Mouse (Mus musculus) adipocyte (in vitro differentiated cells): ENCODE results near the gene Acvr1c.

Experiments
- DNase-seq: peaks from one replicate; pipeline ENCODE4 v3.0.0-alpha.2; 2016; ENCODE audit warnings: low spot score

The Acvr1c gene

DNA sequence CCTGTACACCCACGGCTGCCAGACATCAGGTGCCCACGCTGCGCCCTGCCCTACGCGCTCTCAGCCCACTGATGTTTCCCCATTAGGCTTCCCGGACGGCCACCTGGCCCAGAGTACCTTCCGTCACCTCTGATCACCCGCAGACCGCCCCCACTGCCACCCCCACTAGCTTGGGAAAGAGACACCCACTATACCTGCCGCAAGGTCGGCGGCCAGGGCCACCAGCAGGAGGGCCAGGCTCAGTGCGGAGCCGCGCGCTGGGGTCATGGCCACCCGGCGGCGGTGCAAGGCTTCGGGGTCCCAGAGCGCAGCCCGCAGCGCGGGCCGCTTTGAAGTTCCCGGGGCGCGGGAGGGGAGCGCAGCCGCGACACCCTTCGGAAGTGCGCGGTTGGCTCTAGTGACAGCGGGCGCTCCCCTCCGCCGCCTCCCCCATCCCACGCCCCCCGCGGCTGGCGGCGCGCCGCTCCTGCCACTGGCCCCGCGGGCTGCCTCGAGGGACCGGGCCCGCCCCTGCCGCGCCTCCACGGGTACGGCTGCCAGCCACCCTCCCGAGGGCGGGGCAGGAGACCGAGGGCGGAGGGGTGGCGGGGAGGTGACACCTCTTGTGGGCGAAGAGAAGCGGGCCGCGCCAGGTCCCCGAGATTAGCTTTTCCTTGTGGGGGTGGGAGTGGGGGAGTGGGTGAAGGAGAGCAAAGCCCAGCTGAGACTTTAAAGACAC lies at the start of gene Acvr1c:
TSS of gene Acvr1c (minus strand) at position 482 of the 718 bp plus-strand sequence.
- DNase-seq, result no peak

DNA sequence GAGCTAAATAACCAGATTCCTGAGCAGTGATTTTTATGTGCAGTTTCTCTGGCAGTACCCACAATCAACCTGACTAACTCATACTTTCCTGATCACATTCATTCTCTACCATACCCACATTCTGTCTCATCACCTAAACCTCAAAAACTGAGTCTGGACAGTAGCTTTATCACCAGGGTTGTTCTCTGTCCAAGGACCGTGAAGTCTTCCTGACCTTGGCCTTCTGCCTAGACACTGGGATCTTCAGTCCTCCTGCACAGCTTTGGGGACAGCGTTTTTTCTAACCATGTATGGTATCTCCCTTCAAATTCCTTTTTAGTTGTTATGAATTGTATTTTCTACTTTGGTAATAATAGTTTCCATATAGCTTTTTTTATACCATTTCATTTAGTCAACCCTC lies 45.8 kb upstream of the Acvr1c start:
- DNase-seq, result no peak

DNA sequence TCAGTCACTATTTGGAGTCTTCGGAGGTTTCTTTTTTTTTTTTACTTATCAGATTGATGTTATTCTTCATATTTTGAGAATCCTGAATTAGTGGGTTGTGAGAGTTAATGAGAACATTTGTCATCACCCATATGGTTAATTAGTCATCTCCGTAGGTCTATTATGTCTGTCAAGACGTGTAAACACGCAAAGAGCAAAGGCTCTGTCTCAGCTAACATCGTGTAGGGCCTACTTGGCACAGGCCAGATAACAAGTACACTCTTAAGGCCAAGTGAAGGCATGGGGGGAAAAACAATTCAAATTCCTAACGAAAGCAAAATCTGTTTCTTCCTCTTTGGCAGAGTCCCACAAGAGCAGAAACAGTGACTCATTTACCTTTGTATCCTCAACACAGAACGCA lies 30.9 kb upstream of the Acvr1c start:
- no peak for DNase-seq

DNA sequence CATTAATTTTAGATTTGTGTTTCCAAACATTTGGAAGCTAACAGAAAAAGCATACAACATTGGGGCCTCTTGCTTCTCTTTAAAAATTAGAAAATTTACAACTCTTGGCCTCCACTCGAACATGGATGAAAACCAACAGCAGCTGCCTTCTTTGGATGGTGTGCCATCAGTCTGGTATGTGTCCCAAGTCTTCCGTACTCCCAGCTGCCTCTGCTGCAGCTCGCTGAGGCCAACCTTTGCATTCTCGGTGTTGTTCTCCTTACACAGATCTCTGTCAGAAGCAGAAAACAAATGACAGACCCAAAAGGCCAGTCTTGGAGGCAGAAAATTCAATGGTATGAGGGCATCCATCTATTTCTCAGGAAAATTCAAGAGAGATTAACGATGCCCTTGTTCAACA lies 22.3 kb upstream of the Acvr1c start:
- no peak for DNase-seq

DNA sequence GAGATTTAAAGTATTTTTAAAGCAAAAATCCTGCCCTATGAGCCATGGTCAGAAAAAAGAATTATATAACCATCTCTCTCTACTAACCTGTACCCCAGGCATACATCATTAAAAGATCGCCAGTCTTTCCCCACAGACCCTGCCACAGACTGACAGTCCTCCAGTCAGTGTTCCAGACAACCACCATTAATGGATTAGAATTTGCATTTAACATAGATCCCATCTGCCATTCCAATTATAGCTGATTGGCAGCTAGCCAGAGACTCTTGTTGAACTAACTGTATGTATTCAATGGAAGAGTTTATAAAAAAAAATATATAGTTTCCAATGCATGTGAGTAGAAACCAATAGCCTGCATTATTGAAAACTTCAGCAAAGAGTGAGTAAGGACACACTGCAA lies 21.8 kb upstream of the Acvr1c start:
- DNase-seq, result no peak

DNA sequence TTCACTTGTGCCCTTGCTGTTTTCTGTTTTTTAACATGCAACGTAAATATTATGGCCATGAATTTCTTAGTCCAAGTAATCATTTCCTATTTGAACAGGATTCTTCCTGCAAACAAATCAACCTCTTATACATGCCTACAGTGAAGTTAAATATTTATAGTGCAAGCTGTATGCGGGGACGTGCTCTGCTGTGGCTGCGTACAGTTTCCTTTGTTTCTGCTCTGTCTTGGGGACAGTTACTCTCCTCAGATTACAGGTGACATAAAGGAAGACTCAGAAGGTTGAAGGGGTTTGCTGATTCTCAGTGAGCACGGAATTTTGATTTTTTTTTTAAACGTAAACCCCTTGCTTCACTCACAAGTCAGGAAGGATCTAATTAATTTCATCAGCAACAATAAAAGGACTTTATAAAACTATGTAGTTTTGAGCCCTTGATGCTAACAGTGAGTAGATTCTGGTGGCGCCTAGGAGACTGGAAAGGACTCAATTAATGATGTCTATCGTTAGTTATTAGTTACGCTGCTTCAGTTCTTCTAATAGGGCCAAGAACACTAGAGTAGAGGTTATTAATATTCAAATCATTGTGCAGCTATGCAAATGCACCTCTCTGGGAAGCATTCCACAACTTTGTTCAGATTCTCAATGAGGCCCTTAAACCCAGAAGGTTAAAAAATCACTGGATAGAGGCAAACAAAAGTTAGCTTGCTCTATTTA lies 19.9 kb upstream of the Acvr1c start:
- DNase-seq, result no peak

DNA sequence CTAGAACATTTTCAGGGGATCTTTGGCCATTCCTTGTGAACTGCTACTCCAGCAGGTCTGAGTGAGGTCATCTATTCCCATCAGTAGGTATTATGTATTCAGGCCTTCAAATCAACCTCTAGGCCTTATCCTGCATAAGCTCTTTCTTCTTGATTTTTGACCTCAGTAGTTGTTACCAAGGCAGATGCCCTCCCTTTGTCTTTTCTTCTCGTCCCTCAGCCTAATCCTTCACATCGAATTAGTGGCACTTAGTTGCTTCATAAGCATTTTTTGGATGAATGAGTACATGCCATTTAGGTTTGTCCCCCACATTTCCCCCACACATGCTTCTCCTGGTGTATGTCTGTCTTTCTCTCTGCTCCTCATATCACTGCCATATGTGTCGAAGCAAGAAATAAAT lies 8.5 kb upstream of the Acvr1c start:
- no peak for DNase-seq

DNA sequence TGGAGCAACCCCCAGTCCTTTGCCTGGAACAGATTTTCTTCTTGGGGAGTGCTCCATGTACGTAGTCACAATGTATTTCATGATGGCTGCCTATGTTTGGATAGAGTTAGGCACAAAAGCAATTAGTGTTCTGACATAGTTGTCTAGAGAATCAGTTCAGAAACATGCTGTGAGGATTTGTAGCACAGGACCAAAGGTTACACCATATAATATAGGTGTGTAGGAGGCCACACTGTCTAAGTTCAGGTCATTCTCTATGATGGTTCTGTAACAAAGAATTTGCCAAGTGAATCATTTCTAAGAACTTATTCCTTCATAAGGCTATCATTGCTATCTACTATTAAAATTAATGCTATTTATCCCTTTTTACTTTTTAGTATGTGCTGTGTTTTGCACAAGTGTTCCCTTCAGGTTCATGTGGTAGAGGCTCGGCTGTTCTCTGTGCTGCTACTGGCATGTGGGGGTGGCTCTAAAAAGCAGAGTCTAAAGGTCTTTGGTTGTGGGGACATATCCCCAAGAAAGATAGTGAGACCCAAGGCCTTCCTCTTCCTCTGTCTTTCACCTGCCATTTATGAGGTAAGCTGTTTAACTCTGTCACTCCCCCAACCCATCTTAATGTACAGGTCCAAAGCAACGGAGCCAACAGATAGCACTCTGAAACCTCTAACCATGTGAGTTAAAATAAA lies 3.8 kb upstream of the Acvr1c start:
- DNase-seq, result no peak

DNA sequence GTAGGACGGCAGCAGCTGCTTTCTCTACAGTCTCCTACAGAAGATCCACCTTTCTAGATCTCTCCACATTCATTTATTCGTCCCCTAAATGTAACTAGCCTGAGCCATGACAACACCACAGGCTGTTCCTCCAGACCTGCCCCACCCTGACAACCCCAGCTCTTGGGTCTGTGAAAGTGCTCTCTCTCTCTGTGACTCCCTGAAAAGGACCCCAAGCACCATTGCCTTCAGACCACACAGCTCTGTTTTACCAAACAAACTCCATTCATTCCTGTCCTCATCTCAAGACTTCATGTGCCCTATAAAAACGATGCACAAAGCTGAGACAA lies 401 bp upstream of the Acvr1c start:
- no peak for DNase-seq

DNA sequence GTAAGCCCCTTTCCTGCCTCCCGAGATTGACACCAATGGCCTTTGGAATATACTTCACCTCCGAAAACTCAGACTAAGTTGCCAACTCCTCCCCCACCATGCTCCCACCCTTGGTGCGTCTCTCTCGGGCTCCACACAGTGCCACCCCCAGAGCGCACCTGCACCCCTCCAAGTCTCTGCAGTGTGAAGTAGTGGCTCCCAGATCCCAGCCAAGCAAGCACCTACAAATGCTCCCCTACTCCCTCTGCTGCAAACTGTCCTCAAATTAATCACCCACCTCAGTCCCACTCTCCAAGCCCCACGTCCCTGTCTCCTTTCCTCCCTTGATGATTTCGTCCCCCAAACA lies 654 bp downstream of the Acvr1c start:
- DNase-seq, result no peak

DNA sequence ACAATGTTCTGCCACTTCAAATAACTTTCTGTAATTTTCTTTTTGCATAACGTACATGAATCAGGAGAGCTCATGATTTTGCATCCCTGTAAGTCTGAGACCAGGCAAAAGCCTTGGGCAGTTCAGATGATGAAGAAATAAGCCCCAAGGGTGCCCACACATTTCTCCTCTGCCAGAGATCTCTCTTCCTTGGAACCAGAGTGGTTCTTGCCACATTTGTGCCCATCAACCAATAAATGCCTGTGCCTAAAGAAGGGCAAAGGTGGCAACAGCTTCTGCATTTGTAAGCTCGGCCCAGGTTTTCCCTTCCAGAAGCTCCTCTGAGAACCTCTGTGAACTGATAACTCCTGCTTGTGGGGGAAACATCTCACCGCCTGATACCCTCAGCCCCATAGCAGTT lies 3.3 kb downstream of the Acvr1c start:
- peak; percentile 33 for DNase-seq

DNA sequence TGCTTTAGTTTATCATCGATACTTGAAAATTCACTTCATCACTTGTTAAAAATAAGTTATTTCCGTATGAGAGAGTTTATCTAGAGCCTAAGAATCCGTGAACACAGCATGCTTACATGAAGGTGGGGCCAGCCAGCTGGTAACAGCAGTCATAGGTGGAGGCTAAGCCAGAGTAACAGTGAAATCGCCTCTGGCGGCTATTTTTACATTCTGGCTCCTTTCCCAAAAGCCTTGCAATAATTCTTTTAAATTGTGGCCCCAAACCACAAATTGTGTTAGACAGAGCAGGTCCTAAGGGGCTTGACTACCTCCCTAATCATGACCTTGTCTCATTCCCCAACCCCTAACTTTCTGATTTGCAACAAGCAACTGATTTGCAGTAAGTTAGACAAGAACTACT lies 4.8 kb downstream of the Acvr1c start:
- DNase-seq, result peak; percentile 21

DNA sequence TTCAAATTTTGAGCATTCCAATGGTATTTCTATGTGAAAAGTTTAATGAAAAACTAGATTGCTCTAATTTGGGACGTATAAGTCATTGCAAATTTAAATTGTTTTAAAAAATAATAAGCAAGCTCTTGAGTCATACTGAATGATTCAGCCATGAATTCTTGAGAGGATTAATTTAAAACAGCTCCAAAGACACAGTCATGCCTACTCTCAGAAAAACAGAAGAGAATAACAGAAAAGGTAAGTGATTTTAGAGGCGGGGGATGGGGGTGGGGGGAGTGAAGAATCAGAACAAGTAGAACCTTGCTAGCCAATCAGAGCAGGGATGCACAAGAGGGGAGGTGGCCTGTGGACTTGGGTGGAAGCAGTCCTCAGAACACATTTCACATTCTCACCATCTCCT lies 7.0 kb downstream of the Acvr1c start:
- DNase-seq, result no peak

DNA sequence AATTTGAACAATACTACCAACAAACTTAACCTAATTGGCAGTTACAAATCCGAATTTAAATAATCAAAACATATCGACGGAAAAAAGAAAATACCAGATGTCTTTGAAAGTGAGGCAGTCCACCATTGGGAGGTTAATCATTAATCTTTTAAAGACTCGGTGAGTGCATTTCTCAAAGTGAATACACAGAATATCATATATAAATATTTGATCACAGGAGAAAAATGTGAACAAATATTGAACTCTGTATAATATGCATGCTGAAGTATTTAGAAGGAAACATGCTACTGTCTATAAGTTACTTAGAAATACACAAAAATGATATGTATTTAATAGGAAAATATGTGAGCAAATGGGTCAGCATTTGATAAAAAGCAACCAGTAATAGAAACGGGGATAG lies 21.0 kb downstream of the Acvr1c start:
- no peak for DNase-seq

DNA sequence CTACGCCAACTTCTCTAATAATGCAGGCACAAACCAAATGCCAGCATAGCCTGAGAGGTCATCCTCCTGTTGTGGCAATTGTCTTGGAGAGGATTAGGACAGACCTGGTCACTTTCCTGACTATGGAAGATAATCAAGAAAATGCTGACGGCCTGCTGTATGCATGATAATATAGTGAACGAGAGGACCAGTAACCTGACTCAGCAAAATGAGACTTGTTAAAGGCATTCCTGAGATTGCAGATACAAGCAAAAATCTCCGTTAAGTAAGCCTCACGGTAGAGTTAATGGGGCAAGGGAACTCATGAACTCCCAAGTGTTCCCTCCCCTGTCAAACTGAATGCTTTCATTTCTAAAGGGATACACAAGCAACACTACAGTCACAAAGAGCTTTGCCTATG lies 28.1 kb downstream of the Acvr1c start:
- no peak for DNase-seq

DNA sequence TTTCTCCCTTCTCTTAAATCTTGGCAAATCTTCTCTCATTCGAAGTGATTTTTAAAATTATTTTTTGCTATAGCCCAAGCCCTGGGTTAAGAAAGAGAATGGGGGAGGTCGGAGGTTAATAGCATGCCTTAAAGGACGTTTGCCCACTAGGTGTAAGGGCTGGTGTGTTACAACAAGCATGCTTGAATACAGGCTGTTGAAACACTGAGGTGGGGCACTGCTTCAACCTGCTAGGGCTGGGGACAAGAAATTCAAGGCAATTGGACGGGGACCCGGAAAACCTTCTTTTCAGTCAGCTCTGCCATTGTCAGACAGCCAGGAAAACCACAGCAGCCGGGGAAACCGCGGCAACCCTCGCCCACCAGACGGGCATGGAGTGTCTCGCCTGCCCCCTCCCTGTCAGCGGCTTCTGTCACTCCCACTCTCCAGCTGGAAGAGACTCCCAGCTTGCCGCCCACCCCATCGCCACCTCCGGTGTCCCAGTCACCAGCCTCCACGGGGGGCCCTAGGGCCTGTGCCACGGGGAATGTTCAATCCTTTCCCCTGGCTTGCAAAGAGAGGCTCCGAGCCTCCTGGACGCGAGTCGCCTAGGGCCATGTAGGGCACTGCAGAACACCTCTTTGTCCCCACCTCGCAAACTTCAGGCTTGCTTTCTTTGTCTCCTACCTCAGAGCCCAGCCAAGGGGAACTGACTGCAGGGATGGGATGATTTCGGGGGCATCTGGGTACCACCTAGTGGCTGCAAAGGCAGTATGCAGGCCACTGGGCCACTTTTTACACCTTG lies 33.4 kb downstream of the Acvr1c start:
- no peak for DNase-seq

DNA sequence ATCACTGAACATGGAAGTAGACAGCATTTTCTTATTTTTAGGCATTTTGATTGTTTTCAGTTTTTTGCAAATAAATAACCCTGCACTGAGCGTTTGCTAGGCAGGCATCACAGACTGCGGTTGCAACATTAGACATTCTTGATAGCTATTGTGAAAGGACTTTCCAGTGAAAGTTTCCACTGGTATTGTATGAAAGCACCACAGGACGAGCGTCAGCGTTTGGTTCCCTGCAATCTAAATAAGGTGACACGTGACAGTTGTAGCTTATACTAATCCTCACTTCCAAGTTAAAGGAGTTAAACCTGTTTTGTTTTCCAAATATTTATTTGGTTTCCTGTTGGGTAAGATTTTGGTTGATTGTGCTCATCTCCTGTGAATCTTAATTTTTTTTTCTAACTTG lies 34.4 kb downstream of the Acvr1c start:
- DNase-seq, result peak; percentile 8

DNA sequence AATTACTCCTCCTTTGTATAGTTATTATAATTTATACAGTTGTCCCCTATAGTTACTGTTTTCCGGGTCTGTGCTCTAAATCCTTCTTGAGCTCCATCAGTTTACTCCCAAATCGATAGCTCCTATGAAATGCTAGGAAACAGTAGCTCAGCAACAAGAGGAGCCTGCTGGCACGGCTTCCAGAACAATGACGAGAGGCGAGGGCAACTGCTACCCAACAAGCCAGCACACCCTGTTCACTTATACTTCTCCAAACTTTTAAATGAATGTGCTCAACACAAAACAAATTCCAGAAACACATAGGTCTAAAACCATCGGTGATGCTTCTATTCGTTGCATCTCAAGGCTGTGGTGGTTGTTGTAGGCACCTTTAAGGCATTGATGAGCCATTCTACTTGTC lies 41.5 kb downstream of the Acvr1c start:
- DNase-seq, result no peak

DNA sequence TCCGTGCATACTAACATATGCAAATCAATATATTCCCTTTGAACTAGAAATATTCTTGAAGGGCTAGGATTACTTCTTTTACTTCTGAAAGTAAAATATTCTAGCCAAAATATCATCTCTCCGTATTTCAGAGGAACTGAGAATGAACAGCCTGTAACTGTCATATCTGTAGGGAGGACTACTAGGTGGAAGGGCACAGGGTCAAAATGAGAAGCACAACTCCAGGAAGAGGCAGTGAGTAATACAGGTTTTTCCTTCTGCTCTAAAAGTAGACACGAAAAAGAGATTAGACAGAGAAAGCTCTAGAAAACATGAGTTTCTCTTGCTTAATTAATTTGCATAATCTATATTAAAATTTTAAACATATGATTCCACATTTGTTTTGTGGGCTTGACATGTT lies 48.0 kb downstream of the Acvr1c start:
- DNase-seq, result no peak

DNA sequence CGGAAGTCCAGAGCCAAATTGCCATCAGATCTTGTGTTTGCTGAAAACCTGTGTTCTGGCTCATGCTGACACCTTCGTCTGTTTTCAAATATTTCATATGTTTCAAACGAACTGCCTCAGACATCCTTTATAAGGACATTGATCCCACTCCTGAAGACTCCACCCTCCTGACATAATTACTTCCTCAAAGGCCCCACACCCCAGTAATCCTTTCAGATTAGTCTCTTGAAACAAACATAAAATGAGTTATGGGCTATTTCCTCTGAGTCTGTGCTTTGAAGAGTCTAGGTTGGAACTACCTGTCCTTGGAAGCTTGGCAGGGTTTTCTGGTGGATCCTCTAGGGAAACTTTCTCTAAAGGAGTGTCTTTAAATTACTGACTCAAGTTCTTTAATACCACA lies 53.2 kb downstream of the Acvr1c start:
- DNase-seq, result no peak

DNA sequence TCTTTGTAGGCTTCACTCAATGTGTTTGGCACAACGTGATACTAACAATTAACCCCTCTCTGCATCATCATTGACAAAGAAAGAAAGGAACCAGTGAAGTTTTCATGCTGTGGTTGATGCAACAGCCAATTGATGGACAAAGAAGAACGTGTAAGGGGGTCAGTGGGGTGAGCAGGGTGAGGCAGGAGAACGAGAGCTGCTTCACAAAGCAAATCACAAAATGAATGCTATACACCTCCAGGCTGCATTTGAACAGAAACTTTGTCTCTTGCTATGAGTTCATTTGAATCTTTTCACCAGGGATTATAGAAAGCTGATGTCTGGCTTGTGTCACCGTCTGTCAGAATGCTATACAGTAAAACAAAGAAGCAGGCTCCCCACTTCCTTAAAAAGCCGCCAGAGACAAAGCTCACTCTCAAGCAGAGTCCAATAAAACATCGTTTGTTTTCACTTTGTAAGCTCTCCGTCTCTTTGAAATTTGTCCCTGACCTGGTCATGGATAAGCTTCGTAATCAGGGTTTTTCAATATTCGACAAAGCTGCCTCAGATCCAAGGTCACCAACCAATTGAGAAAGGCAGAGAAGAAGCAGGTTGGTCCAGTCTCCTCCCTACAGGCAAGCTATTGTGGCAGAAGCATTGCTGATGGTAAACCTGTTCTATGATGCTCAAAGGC lies 67.8 kb downstream of the Acvr1c start:
- no peak for DNase-seq

DNA sequence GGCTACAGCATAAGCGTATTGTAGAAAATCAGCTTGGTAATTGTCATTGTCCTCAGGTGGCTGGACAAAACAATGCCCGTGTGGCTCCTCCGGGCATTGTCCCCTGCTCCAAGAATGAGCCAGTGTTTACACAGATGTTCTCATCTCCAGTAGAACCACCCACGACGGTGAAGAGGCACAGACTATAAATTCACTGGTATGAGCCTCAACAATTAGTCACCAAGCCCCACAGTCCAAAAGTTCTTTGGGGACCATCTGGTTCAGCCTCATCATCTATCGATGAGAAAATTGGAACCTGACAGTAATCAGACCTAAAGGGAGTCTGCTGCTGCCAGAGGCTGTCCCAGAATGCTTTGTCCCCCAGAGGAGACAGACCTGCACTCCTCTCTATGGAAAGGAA lies 68.4 kb downstream of the Acvr1c start:
- DNase-seq, result no peak
